Mouse (Mus musculus): ENCODE measurements around the gene BC049762. TPM values are rescaled to one million over a fixed set of nuclear protein-coding genes. Genes with fewer than 3 reads are reported as not detected.

Gene BC049762
- polyA plus RNA-seq, 1 experiment: not detected

DNA sequence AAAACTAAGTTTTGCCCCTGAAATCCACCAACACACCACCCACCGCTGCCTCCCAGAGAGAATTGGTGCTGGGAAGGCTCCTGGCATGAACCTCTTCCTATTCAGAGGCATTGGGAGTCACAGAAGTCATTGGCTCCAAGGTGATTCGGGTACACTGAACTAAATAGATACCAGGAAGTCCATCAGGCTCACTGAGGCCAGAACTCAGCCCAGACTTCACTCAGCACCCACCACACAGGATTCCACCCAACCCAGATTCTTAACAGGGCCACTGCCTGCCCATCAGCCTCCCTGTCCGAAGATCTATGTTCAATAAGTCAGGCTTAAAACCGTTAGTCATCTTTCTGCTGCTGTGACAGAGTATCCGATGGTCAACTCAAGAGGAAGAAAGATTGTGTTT is 51.4 kb downstream of the BC049762 start:
- no peak overlapping the region for H3K4me3 ChIP-seq (ENCODE audit: low read depth, low read length)
- H3K27me3 ChIP-seq (ENCODE audit: control insufficient read depth, insufficient read depth, low read length, poor library complexity, severe bottlenecking): no peaks in the 10 kb centered on the region
- 0 out of 2 replicates have a peak, but pooled peaks cover 6% of the 10 kb centered on the region for H3K9me3 ChIP-seq (replicated peaks; ENCODE audit: control insufficient read depth, insufficient read depth, low read length, poor library complexity, severe bottlenecking)
- no peak overlapping the region for H3K9ac ChIP-seq (ENCODE audit: low read depth, poor library complexity, severe bottlenecking)
- H3K36me3 ChIP-seq (ENCODE audit: control insufficient read depth, insufficient read depth, low read length, poor library complexity, severe bottlenecking): no peaks in the 10 kb centered on the region
- TF ChIP-seq POLR2A (IDR thresholded peaks at IDR 0.05; ENCODE audit: insufficient read depth, low read length) (no peak), CTCF (IDR thresholded peaks at IDR 0.05; ENCODE audit: low read depth, low read length) (no peak)
- no peaks in the 10 kb centered on the region for H3K4me1 ChIP-seq (ENCODE audit: control insufficient read depth, insufficient read depth, low read length)
- H3K27ac ChIP-seq (ENCODE audit: insufficient read depth, low read length): no peak overlapping the region

DNA sequence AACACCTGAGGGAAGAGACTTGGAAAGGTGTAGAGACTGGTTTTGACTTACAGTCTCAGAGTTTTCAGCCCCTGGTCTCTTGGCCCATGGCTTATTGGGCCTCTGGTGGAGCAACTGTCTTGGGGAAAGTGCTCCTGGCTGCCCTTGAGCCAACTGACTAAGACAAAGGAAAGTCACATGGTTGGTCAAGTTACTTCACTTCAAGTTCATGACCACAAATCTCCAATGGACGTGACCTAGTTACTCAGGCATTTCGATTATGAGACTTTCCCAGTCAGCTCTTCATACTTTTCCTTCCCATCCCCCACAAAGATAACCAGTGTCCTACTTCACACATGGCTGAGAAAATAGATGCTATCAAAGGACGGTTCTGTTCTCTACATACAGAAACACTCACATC is 55.1 kb downstream of the BC049762 start:
- Histone ChIP-seq H3K36me3 (ENCODE audit: control insufficient read depth, insufficient read depth, low read length, poor library complexity, severe bottlenecking) (no peaks in the 10 kb centered on the region), H3K27ac (ENCODE audit: insufficient read depth, low read length) (no peak overlapping the region), H3K9ac (ENCODE audit: low read depth, poor library complexity, severe bottlenecking) (no peak overlapping the region), H3K4me3 (ENCODE audit: low read depth, low read length) (no peak overlapping the region), H3K27me3 (ENCODE audit: control insufficient read depth, insufficient read depth, low read length, poor library complexity, severe bottlenecking) (no peaks in the 10 kb centered on the region), H3K9me3 (replicated peaks; ENCODE audit: control insufficient read depth, insufficient read depth, low read length, poor library complexity, severe bottlenecking) (0 out of 2 replicates have a peak, but pooled peaks cover 3% of the 10 kb centered on the region), H3K4me1 (ENCODE audit: control insufficient read depth, insufficient read depth, low read length) (no peaks in the 10 kb centered on the region)
- no peak for TF ChIP-seq CTCF (IDR thresholded peaks at IDR 0.05; ENCODE audit: low read depth, low read length)

Other genes with a start within 250 kb of the BC049762 start
- gene Olfr54, start 248.8 kb downstream of the BC049762 start, polyA plus RNA-seq (2011; ENCODE audit: insufficient read depth, insufficient read length, low read depth, missing spikeins): 0.16 TPM in 1 of 2 replicates, not detected in the other
- not detected in 2 replicates for gene Olfr1375, start 214.9 kb downstream of the BC049762 start, polyA plus RNA-seq (2011; ENCODE audit: insufficient read depth, insufficient read length, low read depth, missing spikeins)
- 3.5 and 3.9 TPM in 2 replicates for gene Zfp354a, start 203.8 kb downstream of the BC049762 start, polyA plus RNA-seq (2011; ENCODE audit: insufficient read depth, insufficient read length, low read depth, missing spikeins)
- gene Gm12569, start 42.6 kb downstream of the BC049762 start, polyA plus RNA-seq (2011; ENCODE audit: insufficient read depth, insufficient read length, low read depth, missing spikeins): 3.2 and 4.1 TPM in 2 replicates
- 68.9 and 72.9 TPM in 2 replicates for gene Clk4, start 1.3 kb downstream of the BC049762 start, polyA plus RNA-seq (2011; ENCODE audit: insufficient read depth, insufficient read length, low read depth, missing spikeins)
- gene Col23a1, start 26.9 kb upstream of the BC049762 start, polyA plus RNA-seq (2011; ENCODE audit: insufficient read depth, insufficient read length, low read depth, missing spikeins): 0.55 and 0.76 TPM in 2 replicates

Data from ES-Bruce4 (cell line).